Mouse (Mus musculus) regulatory T cell (primary cell): ENCODE data around the gene Zfp629.
"Not testable (repeated sequence)": the region's sequence is repeated elsewhere in the genome, so short reads cannot be mapped to it uniquely, and the experiment has no call there.

Experiments
- in situ Hi-C: fragments of 300-600 bp; cut with MboI, MseI; formaldehyde crosslinking; loops from one replicate; pipeline ENCODE4 v1.15.1; 2025; ENCODE audit warnings: high pct_unique_total_duplicates

Gene Zfp629

GRCm38 (mm10) chr7:127614891-127615843 lies at the start of gene Zfp629:
Zfp629 (minus strand) TSS chr7:127615797.
- in situ Hi-C loops = no loop called here

GRCm38 (mm10) chr7:127662926-127663325 lies 47.3 kb upstream of the Zfp629 start:
- in situ Hi-C loops = no loop called here

- in situ Hi-C loops = no loop called here
These were observed 46.2 kb upstream of the Zfp629 start for GRCm38 (mm10) chr7:127661833-127662232.

- in situ Hi-C loops = no loop called here
These were observed 45.3 kb upstream of the Zfp629 start for GRCm38 (mm10) chr7:127660882-127661281.

GRCm38 (mm10) chr7:127656946-127657345 lies 41.3 kb upstream of the Zfp629 start:
- in situ Hi-C loops = loop anchor here (5.0 kb wide), 1 partner anchor 60 kb away; no protein-coding TSS in a partner anchor

GRCm38 (mm10) chr7:127654318-127654717 lies 38.7 kb upstream of the Zfp629 start:
- in situ Hi-C loops = no loop called here

GRCm38 (mm10) chr7:127652050-127652449 lies 36.5 kb upstream of the Zfp629 start:
- in situ Hi-C loops = no loop called here

- in situ Hi-C loops = no loop called here
These were observed 36.0 kb upstream of the Zfp629 start for GRCm38 (mm10) chr7:127651624-127652023.

- in situ Hi-C loops = no loop called here
These were observed 33.6 kb upstream of the Zfp629 start for GRCm38 (mm10) chr7:127649206-127649605.

GRCm38 (mm10) chr7:127648516-127649201 lies 33.1 kb upstream of the Zfp629 start:
- in situ Hi-C loops = no loop called here

GRCm38 (mm10) chr7:127647576-127647975 lies 32.0 kb upstream of the Zfp629 start:
- in situ Hi-C loops = not testable (repeated sequence)

GRCm38 (mm10) chr7:127646363-127646762 lies 30.8 kb upstream of the Zfp629 start:
- in situ Hi-C loops = no loop called here

GRCm38 (mm10) chr7:127642254-127642653 lies 26.7 kb upstream of the Zfp629 start:
- in situ Hi-C loops = no loop called here

- in situ Hi-C loops = no loop called here
These were observed 25.7 kb upstream of the Zfp629 start for GRCm38 (mm10) chr7:127641260-127641659.

- in situ Hi-C loops = no loop called here
These were observed 21.4 kb upstream of the Zfp629 start for GRCm38 (mm10) chr7:127636963-127637362.

- in situ Hi-C loops = no loop called here
These were observed 15.8 kb upstream of the Zfp629 start for GRCm38 (mm10) chr7:127631416-127631815.

GRCm38 (mm10) chr7:127628646-127629045 lies 13.0 kb upstream of the Zfp629 start:
- in situ Hi-C loops = no loop called here

- in situ Hi-C loops = no loop called here
These were observed 10.9 kb upstream of the Zfp629 start for GRCm38 (mm10) chr7:127626471-127626870.

GRCm38 (mm10) chr7:127626039-127626438 lies 10.4 kb upstream of the Zfp629 start:
- in situ Hi-C loops = no loop called here

- in situ Hi-C loops = not testable (repeated sequence)
These were observed 2.8 kb upstream of the Zfp629 start for GRCm38 (mm10) chr7:127618402-127618801.

GRCm38 (mm10) chr7:127617962-127618361 lies 2.4 kb upstream of the Zfp629 start:
- in situ Hi-C loops = no loop called here

- in situ Hi-C loops = no loop called here
These were observed 1.3 kb upstream of the Zfp629 start for GRCm38 (mm10) chr7:127616881-127617280.

- in situ Hi-C loops = no loop called here
These were observed 739 bp upstream of the Zfp629 start for GRCm38 (mm10) chr7:127616336-127616735.
